Mouse (Mus musculus): ENCODE measurements at regions not wholly inside any gene's neighbourhood (a gene's known extent, or its start where the extent isn't known, plus 50 kb on each side); places are given as distances from the start of the nearest gene placed in this dataset. TPM values are rescaled to one million over a fixed set of nuclear protein-coding genes. Genes with fewer than 3 reads are reported as not detected.

- Histone ChIP-seq H3K36me3 (ENCODE audit: control insufficient read depth, insufficient read depth, low read length) (no peaks in the 10 kb centered on the region), H3K9me3 (ENCODE audit: control insufficient read depth, low read length) (no peaks in the 10 kb centered on the region), H3K27me3 (replicated peaks; ENCODE audit: control insufficient read depth, insufficient read depth, low read length) (no peaks in the 10 kb centered on the region), H3K9ac (ENCODE audit: low read depth, low read length) (no peak overlapping the region), H3K4me1 (replicated peaks; ENCODE audit: control insufficient read depth, insufficient read depth, low read length) (no peaks in the 10 kb centered on the region), H3K27ac (ENCODE audit: low read depth, low read length) (no peak overlapping the region), H3K4me2 (no peak overlapping the region), H3K4me3 (ENCODE audit: low read depth, low read length) (no peak overlapping the region)
- ATAC-seq (replicated peaks; ENCODE audit: low FRiP score) (no peak), DNase-seq (ENCODE audit: low spot score) (no peak)
- 66% methylated on average over 4 of the region's 4 CpGs for WGBS
Observed at GRCm38 (mm10) chr5:82825327-82825726, 529.7 kb downstream of the Tecrl start.

GRCm38 (mm10) chr5:82793197-82793596 is 561.8 kb downstream of the Tecrl start:
- Histone ChIP-seq H3K4me1 (replicated peaks; ENCODE audit: control insufficient read depth, insufficient read depth, low read length) (no peaks in the 10 kb centered on the region), H3K9ac (ENCODE audit: low read depth, low read length) (no peak overlapping the region), H3K36me3 (ENCODE audit: control insufficient read depth, insufficient read depth, low read length) (no peaks in the 10 kb centered on the region), H3K4me3 (ENCODE audit: low read depth, low read length) (no peak overlapping the region), H3K9me3 (ENCODE audit: control insufficient read depth, low read length) (no peaks in the 10 kb centered on the region), H3K27me3 (replicated peaks; ENCODE audit: control insufficient read depth, insufficient read depth, low read length) (no peaks in the 10 kb centered on the region), H3K4me2 (no peak overlapping the region), H3K27ac (ENCODE audit: low read depth, low read length) (no peak overlapping the region)
- WGBS: 76% methylated on average over 1 of the region's 1 CpGs
- DNase-seq (ENCODE audit: low spot score) (no peak), ATAC-seq (replicated peaks; ENCODE audit: low FRiP score) (no peak)

MicroRNAs in the stretch of these regions (microRNA counts, 519-probe panel; counts per million panel counts)
- microRNA mmu-miR-1187: not detected

Small RNA genes in the stretch of these regions (microRNA-seq; reads per million reads assigned to microRNA genes)
- gene Mir1187 (ENCODE audit: borderline number of aligned reads): not detected

Data from liver, embryonic 11.5 days (tissue).